Mouse (Mus musculus) lung, embryonic 16.5 days (tissue): ENCODE data around the gene Rps16. TPM values are rescaled to one million over a fixed set of nuclear protein-coding genes. Genes with fewer than 3 reads are reported as not detected.
"Not testable (repeated sequence)": the region's sequence is repeated elsewhere in the genome, so short reads cannot be mapped to it uniquely, and the experiment has no call there.

Source experiments
- ATAC-seq: fragments of 200-750 bp; cut with Nextera tagmentation; 2 replicates; pipeline ENCODE4 v1.8.0; 2017; ENCODE audit warnings: low read depth, mild to moderate bottlenecking, moderate library complexity
- H3K27ac ChIP-seq: fragments of 300-500 bp; sonication (generic); 2 replicates; pipeline ENCODE4 v1.5.1; 2014; ENCODE audit warnings: mild to moderate bottlenecking, control low read depth, low read length
- H3K27me3 ChIP-seq: fragments of 300-500 bp; sonication (generic); 2 replicates; pipeline ENCODE4 v1.6.1; 2014; ENCODE audit warnings: low read depth, low read length, mixed read lengths; ENCODE audit not compliant: control insufficient read depth, insufficient read depth
- H3K36me3 ChIP-seq: fragments of 300-500 bp; sonication (generic); 2 replicates; pipeline ENCODE4 v1.6.1; 2014; ENCODE audit warnings: low read length; ENCODE audit not compliant: control insufficient read depth, insufficient read depth
- H3K4me1 ChIP-seq: fragments of 300-500 bp; sonication (generic); replicated peaks from 2 replicates; pipeline ENCODE4 v1.6.1; 2014; ENCODE audit warnings: low read length, mixed read lengths; ENCODE audit not compliant: control insufficient read depth, insufficient read depth
- H3K4me2 ChIP-seq: fragments of 300-500 bp; sonication (generic); 2 replicates; pipeline ENCODE4 v1.6.1; 2014; ENCODE audit warnings: low read depth, low read length, control low read depth
- H3K4me3 ChIP-seq: fragments of 300-500 bp; sonication (generic); 2 replicates; pipeline ENCODE4 v1.5.1; 2014; ENCODE audit warnings: mild to moderate bottlenecking, low read length, control low read depth
- H3K9ac ChIP-seq: fragments of 300-500 bp; sonication (generic); 2 replicates; pipeline ENCODE4 v1.6.1; 2014; ENCODE audit warnings: low read length, control low read depth
- H3K9me3 ChIP-seq: fragments of 300-500 bp; sonication (generic); 2 replicates; pipeline ENCODE4 v1.6.1; 2016; ENCODE audit warnings: low read length; ENCODE audit not compliant: control insufficient read depth
- WGBS: fragments of 180-500 bp; shearing (Covaris S2); extraction: QIAGEN DNeasy Blood & Tissue Kit; methylation state at CpG from one replicate; pipeline ENCODE4 v1.1.7; 2014; 5-methylcytosine and 5-hydroxymethylcytosine counted together
- polyA plus RNA-seq: library from polyadenylated mRNA; unstranded; fragments of >200 nt; fragmentation: Nextera tagmentation; extraction: Ambion mirVana; gene quantifications from 2 replicates; pipeline ENCODE4 v1.2.1, GENCODE M21; 2015

The Rps16 gene
- polyA plus RNA-seq, 1 experiment from 2014 or later: 1,007 TPM

GRCm38 (mm10) chr7:28382347-28382951, 32.0 kb downstream of the Rps16 start:
- 34% methylated on average over 10 of the region's 12 CpGs for WGBS
- Histone ChIP-seq H3K27me3 (no peaks in the 10 kb centered on the region), H3K4me3 (peak overlapping the region; percentile 17; the same call in 1 of the 2 replicates), H3K4me1 (peaks cover 49% of the 10 kb centered on the region), H3K36me3 (peaks cover 6% of the 10 kb centered on the region), H3K9ac (peak overlapping the region; percentile 78), H3K27ac (peak overlapping the region; percentile 100), H3K9me3 (no peaks in the 10 kb centered on the region), H3K4me2 (peak overlapping the region; percentile 80)
- ATAC-seq: 0 out of 2 replicates have a peak, but pooled peaks have one; percentile 3

- Histone ChIP-seq H3K27ac (peak overlapping the region; percentile 100), H3K4me2 (no peak overlapping the region), H3K36me3 (peaks cover 4% of the 10 kb centered on the region; the same call in 1 of the 2 replicates), H3K27me3 (no peaks in the 10 kb centered on the region), H3K9me3 (no peaks in the 10 kb centered on the region), H3K4me3 (no peak overlapping the region), H3K9ac (peak overlapping the region; percentile 36), H3K4me1 (peaks cover 44% of the 10 kb centered on the region)
- ATAC-seq: no peak
- 41% methylated on average over 11 of the region's 11 CpGs for WGBS
These were observed 32.5 kb downstream of the Rps16 start for GRCm38 (mm10) chr7:28382981-28383396.

GRCm38 (mm10) chr7:28383606-28384005, 33.2 kb downstream of the Rps16 start:
- Histone ChIP-seq H3K9ac (no peak overlapping the region), H3K4me1 (peaks cover 42% of the 10 kb centered on the region), H3K4me3 (no peak overlapping the region), H3K4me2 (no peak overlapping the region), H3K27me3 (no peaks in the 10 kb centered on the region), H3K9me3 (no peaks in the 10 kb centered on the region), H3K27ac (peak overlapping the region; percentile 100), H3K36me3 (peaks cover 8% of the 10 kb centered on the region; the same call in 1 of the 2 replicates)
- 73% methylated on average over 4 of the region's 4 CpGs for WGBS
- ATAC-seq: no peak

GRCm38 (mm10) chr7:28384162-28384561, 33.7 kb downstream of the Rps16 start:
- no peaks in the 10 kb centered on the region for H3K27me3 ChIP-seq
- H3K27ac ChIP-seq: no peak overlapping the region
- 77% methylated on average over 6 of the region's 6 CpGs for WGBS
- ATAC-seq: no peak
- H3K36me3 ChIP-seq: peaks cover 9% of the 10 kb centered on the region; the same call in 1 of the 2 replicates
- no peak overlapping the region for H3K4me2 ChIP-seq
- H3K4me3 ChIP-seq: no peak overlapping the region
- H3K9ac ChIP-seq: no peak overlapping the region
- no peaks in the 10 kb centered on the region for H3K9me3 ChIP-seq
- peaks cover 42% of the 10 kb centered on the region for H3K4me1 ChIP-seq

- H3K4me3 ChIP-seq: no peak overlapping the region
- WGBS: 87% methylated on average over 9 of the region's 9 CpGs
These were observed 34.7 kb downstream of the Rps16 start for GRCm38 (mm10) chr7:28385196-28385595.

GRCm38 (mm10) chr7:28386007-28386406, 35.6 kb downstream of the Rps16 start:
- H3K4me1 ChIP-seq: peaks cover 26% of the 10 kb centered on the region
- H3K4me3 ChIP-seq: no peak overlapping the region
- no peaks in the 10 kb centered on the region for H3K27me3 ChIP-seq
- H3K9me3 ChIP-seq: no peaks in the 10 kb centered on the region
- peak overlapping the region; percentile 61 for H3K27ac ChIP-seq
- peaks cover 17% of the 10 kb centered on the region for H3K36me3 ChIP-seq
- no peak overlapping the region for H3K4me2 ChIP-seq
- peak overlapping the region; percentile 24; the same call in 1 of the 2 replicates for H3K9ac ChIP-seq
- ATAC-seq: no peak
- WGBS: 80% methylated on average over 7 of the region's 7 CpGs

More at GRCm38 (mm10) chr7:28385196-28385595, 34.7 kb downstream of the Rps16 start:
- H3K27ac ChIP-seq: no peak overlapping the region
- peaks cover 34% of the 10 kb centered on the region for H3K4me1 ChIP-seq
- no peaks in the 10 kb centered on the region for H3K9me3 ChIP-seq
- H3K36me3 ChIP-seq: peaks cover 12% of the 10 kb centered on the region
- H3K27me3 ChIP-seq: no peaks in the 10 kb centered on the region
- no peak overlapping the region for H3K4me2 ChIP-seq
- no peak for ATAC-seq
- H3K9ac ChIP-seq: no peak overlapping the region

- H3K4me1 ChIP-seq: peaks cover 22% of the 10 kb centered on the region
- no peak overlapping the region for H3K4me3 ChIP-seq
- peak overlapping the region; percentile 61 for H3K27ac ChIP-seq
- ATAC-seq: peak; percentile 56
- peaks cover 17% of the 10 kb centered on the region for H3K36me3 ChIP-seq
- 1% methylated on average over 4 of the region's 4 CpGs for WGBS
- no peaks in the 10 kb centered on the region for H3K9me3 ChIP-seq
- no peak overlapping the region for H3K4me2 ChIP-seq
- H3K9ac ChIP-seq: peak overlapping the region; percentile 24; the same call in 1 of the 2 replicates
- H3K27me3 ChIP-seq: no peaks in the 10 kb centered on the region
These were observed 36.0 kb downstream of the Rps16 start for GRCm38 (mm10) chr7:28386462-28386861.

- not testable (repeated sequence) for H3K27me3 ChIP-seq, H3K4me3 ChIP-seq, H3K4me2 ChIP-seq, H3K27ac ChIP-seq, H3K9me3 ChIP-seq, ATAC-seq, H3K9ac ChIP-seq
- peaks cover 22% of the 10 kb centered on the region for H3K4me1 ChIP-seq
- 69% methylated on average over 6 of the region's 6 CpGs for WGBS
- peaks cover 17% of the 10 kb centered on the region for H3K36me3 ChIP-seq
These were observed 36.4 kb downstream of the Rps16 start for GRCm38 (mm10) chr7:28386877-28387276.

- not testable (repeated sequence) for ATAC-seq, H3K4me2 ChIP-seq, H3K27ac ChIP-seq, H3K27me3 ChIP-seq, H3K9ac ChIP-seq, H3K9me3 ChIP-seq, H3K4me3 ChIP-seq
- WGBS: 84% methylated on average over 7 of the region's 7 CpGs
- peaks cover 21% of the 10 kb centered on the region for H3K4me1 ChIP-seq
- peaks cover 17% of the 10 kb centered on the region for H3K36me3 ChIP-seq
These were observed 36.9 kb downstream of the Rps16 start for GRCm38 (mm10) chr7:28387384-28387783.
